Mouse (Mus musculus): ENCODE measurements at regions not wholly inside any gene's neighbourhood (a gene's known extent, or its start where the extent isn't known, plus 50 kb on each side); places are given as distances from the start of the nearest gene placed in this dataset.
A peak's percentile ranks its signal among the peaks of the same experiment; 100 is the strongest.

GRCm38 (mm10) chr5:7782235-7782634 lies 178.0 kb upstream of the Steap4 start:
- DNase-seq = no peak

- DNase-seq = no peak
Measured at GRCm38 (mm10) chr5:7788406-7788805, 171.9 kb upstream of the Steap4 start.

- DNase-seq = no peak
Measured at GRCm38 (mm10) chr5:7789126-7789525, 171.1 kb upstream of the Steap4 start.

- no peak for DNase-seq
Measured at GRCm38 (mm10) chr5:7820592-7820991, 139.7 kb upstream of the Steap4 start.

GRCm38 (mm10) chr5:7821700-7822099 lies 138.6 kb upstream of the Steap4 start:
- DNase-seq = no peak

- no peak for DNase-seq
Measured at GRCm38 (mm10) chr5:7829618-7830017, 130.6 kb upstream of the Steap4 start.

GRCm38 (mm10) chr5:7833812-7834211 lies 126.4 kb upstream of the Steap4 start:
- no peak for DNase-seq

GRCm38 (mm10) chr5:7863047-7863446 lies 97.2 kb upstream of the Steap4 start:
- DNase-seq = no peak

GRCm38 (mm10) chr5:7866041-7866641 lies 94.1 kb upstream of the Steap4 start:
- no peak for DNase-seq

- DNase-seq = peak; percentile 11
Measured at GRCm38 (mm10) chr5:7899537-7899936, 60.7 kb upstream of the Steap4 start.
